Mouse (Mus musculus): ENCODE results near the gene Nubp2. TPM values are rescaled to one million over a fixed set of nuclear protein-coding genes. Genes with fewer than 3 reads are reported as not detected.

Gene Nubp2
- total and polyA plus RNA-seq, 3 experiments = 46.9 to 103 (median 92.9) TPM

GRCm38 (mm10) chr17:24841133-24841532 lies 45.0 kb downstream of the Nubp2 start:
- ATAC-seq (ENCODE audit: extremely low read depth, insufficient number of reproducible peaks, low FRiP score, poor library complexity, severe bottlenecking) = no peak

GRCm38 (mm10) chr17:24840341-24840740 lies 45.8 kb downstream of the Nubp2 start:
- peaks cover 7% of the 10 kb centered on the region for H3K36me3 ChIP-seq (replicated peaks)
- no peaks in the 10 kb centered on the region for H3K9me3 ChIP-seq (replicated peaks)
- TF ChIP-seq CTCF (IDR thresholded peaks at IDR 0.05; ENCODE audit: low read depth, low read length) (no peak), POLR2AphosphoS5 (IDR thresholded peaks at IDR 0.05; ENCODE audit: insufficient replicate concordance, low read depth, low read length) (no peak), GATA1 (IDR thresholded peaks at IDR 0.05; ENCODE audit: borderline replicate concordance, low read length) (no peak), TAL1 (conservative IDR thresholded peaks at IDR 0.05; ENCODE audit: low read depth, low read length) (no peak), GATA2 (IDR thresholded peaks at IDR 0.05; ENCODE audit: borderline replicate concordance, low read depth, low read length) (no peak)
- no peak overlapping the region for H3K4me3 ChIP-seq (ENCODE audit: low read depth, low read length)
- no peak for ATAC-seq (ENCODE audit: extremely low read depth, insufficient number of reproducible peaks, low FRiP score, poor library complexity, severe bottlenecking)
- peaks cover 7% of the 10 kb centered on the region for H3K4me1 ChIP-seq (ENCODE audit: insufficient read depth, low read depth, low read length)
- DNase-seq (ENCODE audit: low spot score) = no peak
- peaks cover 16% of the 10 kb centered on the region for H3K27me3 ChIP-seq (ENCODE audit: insufficient read depth, low read length)

More at GRCm38 (mm10) chr17:24841133-24841532, 45.0 kb downstream of the Nubp2 start:
- no peaks in the 10 kb centered on the region for H3K9me3 ChIP-seq (replicated peaks)
- peaks cover 9% of the 10 kb centered on the region for H3K36me3 ChIP-seq (replicated peaks)
- peaks cover 7% of the 10 kb centered on the region for H3K4me1 ChIP-seq (ENCODE audit: insufficient read depth, low read depth, low read length)
- no peak for TF ChIP-seq TAL1 (conservative IDR thresholded peaks at IDR 0.05; ENCODE audit: low read depth, low read length)
- no peak for TF ChIP-seq CTCF (IDR thresholded peaks at IDR 0.05; ENCODE audit: low read depth, low read length)
- TF ChIP-seq GATA1 (IDR thresholded peaks at IDR 0.05; ENCODE audit: borderline replicate concordance, low read length) = no peak
- TF ChIP-seq GATA2 (IDR thresholded peaks at IDR 0.05; ENCODE audit: borderline replicate concordance, low read depth, low read length) = no peak
- no peak for TF ChIP-seq POLR2AphosphoS5 (IDR thresholded peaks at IDR 0.05; ENCODE audit: insufficient replicate concordance, low read depth, low read length)
- DNase-seq (ENCODE audit: low spot score) = no peak
- no peak overlapping the region for H3K4me3 ChIP-seq (ENCODE audit: low read depth, low read length)
- peaks cover 11% of the 10 kb centered on the region for H3K27me3 ChIP-seq (ENCODE audit: insufficient read depth, low read length)

- peaks cover 6% of the 10 kb centered on the region for H3K36me3 ChIP-seq (replicated peaks)
- H3K4me3 ChIP-seq (ENCODE audit: low read depth, low read length) = no peak within 1 kb of the TSS
- peaks cover 7% of the 10 kb centered on the region for H3K4me1 ChIP-seq (ENCODE audit: insufficient read depth, low read depth, low read length)
- no peak for ATAC-seq (ENCODE audit: extremely low read depth, insufficient number of reproducible peaks, low FRiP score, poor library complexity, severe bottlenecking)
- H3K9me3 ChIP-seq (replicated peaks) = no peaks in the 10 kb centered on the region
- TF ChIP-seq TAL1 (conservative IDR thresholded peaks at IDR 0.05; ENCODE audit: low read depth, low read length) = no peak
- DNase-seq (ENCODE audit: low spot score) = no peak
- peaks cover 16% of the 10 kb centered on the region for H3K27me3 ChIP-seq (ENCODE audit: insufficient read depth, low read length)
Observed at GRCm38 (mm10) chr17:24839842-24840241, 46.3 kb downstream of the Nubp2 start, which contains the start of gene Hagh. Gene Hagh, plus strand, starts transcription at chr17:24840143.

Other genes starting within 250 kb of the Nubp2 start
Only the 20 nearest of the 29 such genes appear.
- gene Noxo1, start 190.1 kb downstream of the Nubp2 start, total RNA-seq (2014; fragmentation: Nextera tagmentation) = 1.4 TPM in 1 of 2 replicates, not detected in the other
- 1.0 and 1.1 TPM in 2 replicates for gene Noxo1, start 190.1 kb downstream of the Nubp2 start, total RNA-seq (2017)
- 0.72 and 0.87 TPM in 2 replicates for gene Noxo1, start 190.1 kb downstream of the Nubp2 start, polyA plus RNA-seq (2012)
- 9.2 and 17.8 TPM in 2 replicates for gene Tbl3, start 178.7 kb downstream of the Nubp2 start, total RNA-seq (2014; fragmentation: Nextera tagmentation)
- 27.7 and 34.0 TPM in 2 replicates for gene Tbl3, start 178.7 kb downstream of the Nubp2 start, total RNA-seq (2017)
- gene Tbl3, start 178.7 kb downstream of the Nubp2 start, polyA plus RNA-seq (2012) = 15.6 and 25.2 TPM in 2 replicates
- gene Rnf151, start 168.3 kb downstream of the Nubp2 start, total RNA-seq (2014; fragmentation: Nextera tagmentation) = not detected in 2 replicates
- 0.23 TPM in 1 of 2 replicates, not detected in the other for gene Rnf151, start 168.3 kb downstream of the Nubp2 start, total RNA-seq (2017)
- gene Rnf151, start 168.3 kb downstream of the Nubp2 start, polyA plus RNA-seq (2012) = 0.13 and 0.17 TPM in 2 replicates
- gene Rps2, start 168.2 kb downstream of the Nubp2 start, total RNA-seq (2014; fragmentation: Nextera tagmentation) = 3,970 and 4,105 TPM in 2 replicates
- 950 and 975 TPM in 2 replicates for gene Rps2, start 168.2 kb downstream of the Nubp2 start, total RNA-seq (2017)
- gene Rps2, start 168.2 kb downstream of the Nubp2 start, polyA plus RNA-seq (2012) = 2,688 and 3,723 TPM in 2 replicates
- 54.6 and 63.5 TPM in 2 replicates for gene Ndufb10, start 161.9 kb downstream of the Nubp2 start, total RNA-seq (2014; fragmentation: Nextera tagmentation)
- 185 and 206 TPM in 2 replicates for gene Ndufb10, start 161.9 kb downstream of the Nubp2 start, total RNA-seq (2017)
- gene Ndufb10, start 161.9 kb downstream of the Nubp2 start, polyA plus RNA-seq (2012) = 372 and 429 TPM in 2 replicates
- gene Rpl3l, start 158.5 kb downstream of the Nubp2 start, total RNA-seq (2014; fragmentation: Nextera tagmentation) = not detected in 2 replicates
- 0.17 TPM in 1 of 2 replicates, not detected in the other for gene Rpl3l, start 158.5 kb downstream of the Nubp2 start, total RNA-seq (2017)
- 0.07 TPM in 1 of 2 replicates, not detected in the other for gene Rpl3l, start 158.5 kb downstream of the Nubp2 start, polyA plus RNA-seq (2012)
- 62.0 and 76.8 TPM in 2 replicates for gene Msrb1, start 149.7 kb downstream of the Nubp2 start, total RNA-seq (2014; fragmentation: Nextera tagmentation)
- 34.6 and 39.2 TPM in 2 replicates for gene Msrb1, start 149.7 kb downstream of the Nubp2 start, total RNA-seq (2017)
- 10.1 and 14.6 TPM in 2 replicates for gene Msrb1, start 149.7 kb downstream of the Nubp2 start, polyA plus RNA-seq (2012)
- not detected in 2 replicates for gene Hs3st6, start 133.4 kb downstream of the Nubp2 start, total RNA-seq (2014; fragmentation: Nextera tagmentation)
- not detected in 2 replicates for gene Hs3st6, start 133.4 kb downstream of the Nubp2 start, total RNA-seq (2017)
- not detected in 2 replicates for gene Hs3st6, start 133.4 kb downstream of the Nubp2 start, polyA plus RNA-seq (2012)
- 7.6 and 8.4 TPM in 2 replicates for gene Meiob, start 82.1 kb downstream of the Nubp2 start, total RNA-seq (2014; fragmentation: Nextera tagmentation)
- gene Meiob, start 82.1 kb downstream of the Nubp2 start, total RNA-seq (2017) = 1.9 and 2.1 TPM in 2 replicates
- 0.07 and 0.13 TPM in 2 replicates for gene Meiob, start 82.1 kb downstream of the Nubp2 start, polyA plus RNA-seq (2012)
- gene Hagh, start 46.2 kb downstream of the Nubp2 start, total RNA-seq (2014; fragmentation: Nextera tagmentation) = 16.8 and 22.3 TPM in 2 replicates
- gene Hagh, start 46.2 kb downstream of the Nubp2 start, total RNA-seq (2017) = 30.4 and 34.7 TPM in 2 replicates
- gene Hagh, start 46.2 kb downstream of the Nubp2 start, polyA plus RNA-seq (2012) = 22.1 and 22.3 TPM in 2 replicates
- gene Fahd1, start 36.0 kb downstream of the Nubp2 start, total RNA-seq (2014; fragmentation: Nextera tagmentation) = 7.9 and 10.8 TPM in 2 replicates
- 16.1 TPM in 2 replicates for gene Fahd1, start 36.0 kb downstream of the Nubp2 start, total RNA-seq (2017)
- 3.9 and 4.5 TPM in 2 replicates for gene Fahd1, start 36.0 kb downstream of the Nubp2 start, polyA plus RNA-seq (2012)
- gene Igfals, start 20.4 kb downstream of the Nubp2 start, total RNA-seq (2014; fragmentation: Nextera tagmentation) = not detected in 2 replicates
- gene Igfals, start 20.4 kb downstream of the Nubp2 start, total RNA-seq (2017) = 0.12 and 0.16 TPM in 2 replicates
- gene Igfals, start 20.4 kb downstream of the Nubp2 start, polyA plus RNA-seq (2012) = 0.10 and 0.12 TPM in 2 replicates
- gene Spsb3, start 294 bp upstream of the Nubp2 start, total RNA-seq (2014; fragmentation: Nextera tagmentation) = 10.9 and 12.8 TPM in 2 replicates
- 15.9 and 19.7 TPM in 2 replicates for gene Spsb3, start 294 bp upstream of the Nubp2 start, total RNA-seq (2017)
- gene Spsb3, start 294 bp upstream of the Nubp2 start, polyA plus RNA-seq (2012) = 35.1 and 42.6 TPM in 2 replicates
- gene Eme2, start 8.7 kb upstream of the Nubp2 start, total RNA-seq (2014; fragmentation: Nextera tagmentation) = 3.4 and 6.5 TPM in 2 replicates
- gene Eme2, start 8.7 kb upstream of the Nubp2 start, total RNA-seq (2017) = 18.2 and 19.4 TPM in 2 replicates
- 9.4 and 12.1 TPM in 2 replicates for gene Eme2, start 8.7 kb upstream of the Nubp2 start, polyA plus RNA-seq (2012)
- gene Mrps34, start 8.8 kb upstream of the Nubp2 start, total RNA-seq (2014; fragmentation: Nextera tagmentation) = 28.8 and 30.8 TPM in 2 replicates
- gene Mrps34, start 8.8 kb upstream of the Nubp2 start, total RNA-seq (2017) = 15.6 and 21.1 TPM in 2 replicates
- 81.7 and 82.8 TPM in 2 replicates for gene Mrps34, start 8.8 kb upstream of the Nubp2 start, polyA plus RNA-seq (2012)
- gene Nme3, start 10.2 kb upstream of the Nubp2 start, total RNA-seq (2014; fragmentation: Nextera tagmentation) = 5.6 and 9.5 TPM in 2 replicates
- gene Nme3, start 10.2 kb upstream of the Nubp2 start, total RNA-seq (2017) = 29.0 and 32.5 TPM in 2 replicates
- gene Nme3, start 10.2 kb upstream of the Nubp2 start, polyA plus RNA-seq (2012) = 20.2 and 26.8 TPM in 2 replicates
- 61.3 and 122 TPM in 2 replicates for gene Mapk8ip3, start 50.6 kb upstream of the Nubp2 start, total RNA-seq (2014; fragmentation: Nextera tagmentation)
- 35.4 and 39.7 TPM in 2 replicates for gene Mapk8ip3, start 50.6 kb upstream of the Nubp2 start, total RNA-seq (2017)
- 24.7 and 32.4 TPM in 2 replicates for gene Mapk8ip3, start 50.6 kb upstream of the Nubp2 start, polyA plus RNA-seq (2012)
- gene Jpt2, start 74.3 kb upstream of the Nubp2 start, total RNA-seq (2014; fragmentation: Nextera tagmentation) = 79.9 and 83.5 TPM in 2 replicates
- 71.2 and 72.3 TPM in 2 replicates for gene Jpt2, start 74.3 kb upstream of the Nubp2 start, total RNA-seq (2017)
- 25.9 and 28.8 TPM in 2 replicates for gene Jpt2, start 74.3 kb upstream of the Nubp2 start, polyA plus RNA-seq (2012)
- 37.7 and 39.5 TPM in 2 replicates for gene Cramp1l, start 129.4 kb upstream of the Nubp2 start, total RNA-seq (2014; fragmentation: Nextera tagmentation)
- gene Cramp1l, start 129.4 kb upstream of the Nubp2 start, total RNA-seq (2017) = 8.6 and 8.9 TPM in 2 replicates
- gene Cramp1l, start 129.4 kb upstream of the Nubp2 start, polyA plus RNA-seq (2012) = 14.0 and 14.9 TPM in 2 replicates
- 17.7 and 37.9 TPM in 2 replicates for gene Ift140, start 129.7 kb upstream of the Nubp2 start, total RNA-seq (2014; fragmentation: Nextera tagmentation)
- gene Ift140, start 129.7 kb upstream of the Nubp2 start, total RNA-seq (2017) = 13.5 and 17.9 TPM in 2 replicates
- 9.6 and 9.9 TPM in 2 replicates for gene Ift140, start 129.7 kb upstream of the Nubp2 start, polyA plus RNA-seq (2012)